Mouse (Mus musculus) left cerebral cortex, postnatal 4 days (tissue): ENCODE measurements at regions not wholly inside any gene's neighbourhood (a gene's known extent, or its start where the extent isn't known, plus 50 kb on each side); places are given as distances from the start of the nearest gene placed in this dataset.

ENCODE experiments used
- DNase-seq: peaks from one replicate; pipeline ENCODE4 v3.0.0-alpha.2; 2022
- intact Hi-C: fragments of 180-260 bp; cut with DNase I; formaldehyde crosslinking; loops from one replicate; pipeline ENCODE4 v1.15.1; 2025

DNA sequence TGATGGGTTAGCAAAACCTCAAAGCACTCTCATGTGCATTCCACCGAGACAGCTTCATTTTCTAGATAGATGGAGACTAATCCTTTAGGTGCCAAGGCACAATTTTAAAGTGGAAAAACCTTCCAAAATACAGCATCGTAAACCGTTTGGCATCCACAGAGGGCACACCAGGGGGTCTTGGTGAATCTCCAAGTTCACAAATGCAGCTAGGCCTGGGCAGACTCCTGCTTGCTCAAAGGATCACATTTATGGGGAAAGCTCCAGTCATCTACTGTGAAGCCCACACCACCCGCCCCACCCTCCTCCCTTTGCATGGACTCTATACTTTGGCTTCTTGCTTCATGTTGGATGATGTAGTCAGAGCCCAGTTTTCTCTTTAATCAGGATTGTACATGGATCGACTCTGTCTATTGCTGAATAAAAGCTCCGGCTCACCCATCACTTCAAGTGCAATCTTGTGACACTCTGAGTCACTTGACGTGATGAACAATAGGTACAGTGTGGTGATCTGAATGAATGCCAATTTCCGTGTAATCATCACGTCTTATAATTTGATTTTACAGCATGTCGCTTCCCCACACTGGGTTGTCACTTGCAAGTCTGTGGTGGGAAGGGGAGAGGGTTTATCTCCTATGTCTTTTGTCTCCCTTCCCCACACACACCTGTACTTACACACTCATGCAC is 129.2 kb upstream of the Pkdcc start:
- intact Hi-C loops = no loop called here
- peak; percentile 27 for DNase-seq

DNA sequence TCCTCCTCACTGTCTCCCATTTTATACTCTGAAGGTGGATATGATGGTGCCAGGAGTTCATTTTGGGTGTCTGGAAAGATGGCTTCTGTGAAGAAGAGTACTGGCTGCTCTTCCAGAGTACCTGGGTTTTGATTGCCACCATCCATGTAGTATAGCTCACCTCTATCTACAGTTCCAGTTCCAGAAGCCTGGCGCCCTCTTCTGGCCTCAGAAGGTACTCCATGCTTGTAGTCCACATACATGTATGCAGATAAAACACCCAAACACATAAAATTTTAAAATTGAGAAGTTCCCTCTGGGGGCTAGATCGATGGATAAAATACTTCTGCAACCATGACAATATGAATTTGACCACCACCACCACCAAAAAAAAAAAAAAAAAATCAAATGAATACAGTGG is 128.4 kb upstream of the Pkdcc start:
- intact Hi-C loops = no loop called here
- DNase-seq = no peak

DNA sequence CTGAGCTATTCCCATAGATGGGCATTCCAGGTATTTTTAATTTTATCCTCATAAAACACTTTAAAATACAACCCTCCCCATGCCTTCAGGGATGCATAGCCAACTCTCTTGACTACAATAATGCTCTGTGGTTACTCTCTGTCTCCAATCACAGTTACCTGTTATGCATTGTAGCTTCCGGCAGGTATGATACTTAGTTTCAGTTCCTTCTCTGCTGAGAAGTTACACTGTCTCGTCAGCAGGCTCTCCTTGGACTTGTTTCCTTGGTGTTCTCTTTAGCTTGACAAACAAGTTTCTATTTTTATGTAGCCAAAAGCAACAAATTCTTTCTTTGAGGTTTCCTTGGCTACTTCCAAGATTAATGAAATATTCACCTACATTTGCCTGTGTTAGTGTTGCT is 126.6 kb upstream of the Pkdcc start:
- intact Hi-C loops = no loop called here
- DNase-seq = no peak

DNA sequence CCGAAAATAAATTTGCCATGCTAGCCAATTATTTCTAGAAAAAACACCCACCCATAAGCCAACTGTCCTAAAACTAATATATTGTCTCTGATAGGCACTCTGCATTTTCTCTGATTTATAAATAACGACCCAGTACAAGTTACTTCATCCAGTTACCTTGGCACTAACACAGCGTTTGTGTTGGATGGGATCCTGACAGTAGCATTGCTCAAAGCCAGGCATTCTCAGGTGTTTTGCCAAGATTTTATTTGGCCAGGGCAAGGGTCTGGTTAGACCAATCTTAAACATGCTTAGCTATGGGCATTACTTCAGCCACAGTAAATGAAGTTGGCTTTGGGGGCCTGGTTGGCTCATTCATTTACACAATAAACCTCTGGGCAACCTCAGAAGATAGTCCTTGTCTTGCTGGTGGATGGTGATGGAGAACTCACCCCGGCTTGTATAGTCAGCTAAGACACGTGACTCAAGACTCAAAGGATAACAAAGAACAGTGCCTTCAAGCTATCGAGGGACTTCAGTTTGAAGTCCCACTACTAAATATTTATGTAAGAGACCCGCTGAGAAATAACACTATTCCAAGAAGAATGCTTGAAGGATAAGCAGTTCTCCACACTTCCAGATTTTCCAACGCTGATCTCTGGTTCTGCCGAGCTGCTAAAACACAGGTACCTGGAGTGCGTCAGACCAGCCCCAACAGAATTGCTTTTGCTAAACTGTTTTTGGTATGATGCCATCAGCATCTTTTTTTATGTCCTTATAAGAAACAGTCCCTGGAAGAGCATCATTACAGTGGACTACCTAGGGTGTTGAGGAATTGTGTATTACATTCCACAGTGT is 125.0 kb upstream of the Pkdcc start:
- intact Hi-C loops = no loop called here
- DNase-seq = no peak

DNA sequence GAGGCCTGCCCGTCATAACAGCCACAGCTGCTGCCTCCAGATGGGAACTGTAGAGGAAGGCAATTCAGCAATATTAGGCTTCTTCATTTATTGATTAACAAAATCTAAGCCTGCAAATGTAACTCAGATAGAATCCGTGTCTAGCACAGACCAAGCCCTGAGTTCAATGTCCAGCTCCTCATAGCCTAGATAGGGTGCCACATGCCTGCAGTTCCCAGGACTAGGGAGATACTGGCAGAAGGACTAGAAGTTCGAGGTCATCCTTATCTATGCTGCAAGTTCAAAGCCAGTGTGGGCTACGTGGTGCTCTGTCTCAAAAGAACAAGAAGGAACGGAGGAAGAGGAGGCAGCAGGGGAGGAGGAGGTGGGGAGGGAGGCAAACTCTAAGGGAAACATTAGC is 121.2 kb upstream of the Pkdcc start:
- no peak for DNase-seq
- intact Hi-C loops = no loop called here

DNA sequence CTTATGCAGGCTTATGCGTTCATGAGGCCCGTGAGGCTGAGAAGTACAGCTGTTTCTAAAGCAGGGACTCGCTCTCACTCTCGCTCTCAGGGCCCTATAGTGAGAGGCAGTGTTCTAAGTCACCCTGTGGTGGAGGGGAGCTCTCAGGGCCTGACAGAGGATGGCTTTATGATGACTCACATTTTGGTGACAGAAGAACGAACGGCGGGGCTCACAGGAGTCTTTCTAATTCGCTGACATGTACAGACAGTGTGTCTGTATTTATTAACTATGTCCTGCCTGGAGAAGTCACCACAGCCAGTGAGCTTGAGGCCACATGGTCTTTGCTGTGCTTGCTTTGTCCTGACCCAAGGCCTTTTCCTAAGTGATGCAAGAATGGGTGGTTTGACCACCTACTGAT is 118.6 kb upstream of the Pkdcc start:
- no peak for DNase-seq
- intact Hi-C loops = no loop called here

DNA sequence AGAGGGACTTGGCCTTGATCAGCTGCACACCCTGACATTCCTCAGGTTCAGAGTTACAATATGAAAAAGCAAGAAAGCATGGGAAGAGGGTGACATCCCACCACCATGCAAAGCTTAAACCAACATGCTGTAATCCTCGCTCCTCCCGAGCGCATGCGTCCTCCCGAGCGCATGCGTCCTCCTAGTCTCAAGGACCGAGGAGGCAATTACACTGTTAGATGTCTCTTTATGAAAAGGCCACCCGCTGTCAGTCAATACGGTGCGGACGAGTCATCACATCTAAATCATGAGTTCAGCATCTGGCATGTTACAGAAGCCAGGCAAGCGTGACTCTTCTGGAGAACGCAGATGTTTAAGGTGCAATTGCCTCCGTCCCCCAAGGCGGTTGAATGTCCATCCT is 117.1 kb upstream of the Pkdcc start:
- DNase-seq = no peak
- intact Hi-C loops = no loop called here

DNA sequence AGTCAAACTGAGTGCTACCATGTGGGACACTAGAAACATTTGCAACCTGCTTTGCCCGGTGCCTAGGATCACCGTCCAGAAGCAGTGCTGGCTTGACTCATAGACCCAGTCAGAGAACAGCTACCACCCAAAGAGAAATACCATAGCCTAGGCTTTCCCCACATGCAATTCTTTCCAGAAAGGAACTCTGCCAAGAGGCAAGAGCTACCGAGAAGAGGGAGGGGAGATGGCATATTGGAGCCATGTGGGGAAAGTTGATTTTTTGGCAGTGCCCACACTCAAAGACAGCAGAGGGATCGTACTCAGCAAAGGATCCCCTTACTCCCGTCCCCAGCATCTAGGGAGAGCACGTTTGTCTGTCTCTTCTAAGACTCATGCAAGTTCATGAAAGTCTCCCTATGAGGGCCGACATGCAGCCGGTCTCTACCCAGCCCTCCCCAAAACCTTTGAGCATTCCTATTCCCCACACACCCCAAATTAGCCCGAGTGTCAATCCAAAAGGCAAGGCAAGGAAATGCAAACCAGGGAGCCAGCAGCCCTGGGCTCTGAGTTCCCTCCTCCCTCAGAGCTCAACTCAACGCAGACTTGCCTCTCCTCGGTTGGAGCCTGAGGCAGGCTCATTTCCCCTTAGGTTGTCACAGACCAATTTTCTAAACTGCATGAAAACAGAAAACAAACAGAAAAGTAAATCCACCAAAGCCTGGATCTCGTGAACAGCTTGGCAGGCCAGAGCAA is 116.2 kb upstream of the Pkdcc start:
- intact Hi-C loops = no loop called here
- DNase-seq = peak; percentile 43

DNA sequence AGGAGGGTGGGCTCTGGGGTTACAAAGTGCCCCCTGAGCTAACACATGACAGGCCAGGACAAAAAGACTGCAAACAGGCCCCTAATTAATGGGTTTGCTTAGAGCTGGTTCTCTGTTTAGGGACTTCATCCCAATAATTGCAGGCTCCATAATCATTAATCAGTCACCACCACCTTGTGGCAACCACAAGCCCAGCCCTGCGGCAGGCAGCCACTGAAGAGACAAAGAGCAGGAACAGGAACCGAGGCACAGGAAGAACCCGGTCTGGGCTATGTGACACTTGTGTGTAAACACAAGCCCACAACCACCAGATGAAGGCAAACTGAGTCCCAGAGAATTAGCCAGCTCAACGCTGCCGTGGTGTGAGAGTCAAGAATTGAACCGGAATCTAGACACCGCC is 114.1 kb upstream of the Pkdcc start:
- DNase-seq = no peak
- intact Hi-C loops = no loop called here

DNA sequence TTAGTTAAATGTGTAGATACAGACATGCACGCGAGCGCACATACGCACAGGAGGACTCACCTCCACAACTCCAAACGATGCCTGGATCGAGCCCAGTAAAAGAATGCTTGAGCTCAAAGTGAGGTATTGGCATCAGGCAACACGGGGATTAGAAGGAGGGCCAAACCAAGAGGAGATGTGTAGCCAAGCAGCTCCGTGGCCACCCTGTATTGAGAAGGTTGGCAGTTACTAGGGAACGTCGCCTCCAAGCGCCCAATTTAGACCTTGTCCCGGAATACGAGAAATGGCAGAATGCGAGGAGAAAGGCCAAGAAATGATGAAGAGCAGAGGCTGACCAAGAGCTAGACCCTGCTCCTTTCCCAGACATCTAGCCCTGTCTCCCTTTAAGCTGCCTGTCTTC is 113.3 kb upstream of the Pkdcc start:
- DNase-seq = no peak
- intact Hi-C loops = no loop called here

DNA sequence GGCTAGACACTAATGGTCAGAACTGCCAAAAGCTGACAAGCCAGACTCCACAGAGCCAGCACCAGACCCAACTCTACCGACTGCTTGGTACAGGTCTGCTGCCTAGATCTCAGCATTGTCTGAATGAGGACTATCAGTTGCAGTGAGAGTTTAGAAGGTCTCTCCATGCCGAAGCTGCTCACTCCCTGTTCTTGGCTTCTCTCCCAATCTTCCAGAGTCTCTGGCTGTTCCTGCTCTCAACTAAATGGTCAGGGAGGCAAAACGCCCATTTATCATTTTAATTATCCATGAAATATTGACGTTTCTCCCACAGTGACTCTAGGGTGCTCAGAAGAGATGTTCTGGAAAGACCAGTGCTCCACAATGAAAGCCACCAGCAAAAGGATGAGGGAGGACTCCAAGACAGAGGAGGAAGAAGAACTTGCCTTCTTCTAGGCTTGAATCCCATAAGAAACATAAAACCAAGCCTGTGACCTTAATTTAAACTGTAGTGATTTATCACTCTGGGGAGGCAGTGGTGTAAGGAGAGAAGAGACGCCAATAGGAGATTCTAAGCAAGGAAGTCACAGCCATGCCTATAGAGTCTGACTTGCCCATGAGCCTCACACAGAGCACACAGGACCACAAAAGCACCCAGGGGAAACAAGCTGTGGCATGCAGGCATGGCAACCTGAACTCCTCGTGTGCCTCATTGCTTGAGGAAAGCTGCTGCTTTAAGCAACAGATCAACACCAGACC is 112.2 kb upstream of the Pkdcc start:
- no peak for DNase-seq
- intact Hi-C loops = no loop called here

DNA sequence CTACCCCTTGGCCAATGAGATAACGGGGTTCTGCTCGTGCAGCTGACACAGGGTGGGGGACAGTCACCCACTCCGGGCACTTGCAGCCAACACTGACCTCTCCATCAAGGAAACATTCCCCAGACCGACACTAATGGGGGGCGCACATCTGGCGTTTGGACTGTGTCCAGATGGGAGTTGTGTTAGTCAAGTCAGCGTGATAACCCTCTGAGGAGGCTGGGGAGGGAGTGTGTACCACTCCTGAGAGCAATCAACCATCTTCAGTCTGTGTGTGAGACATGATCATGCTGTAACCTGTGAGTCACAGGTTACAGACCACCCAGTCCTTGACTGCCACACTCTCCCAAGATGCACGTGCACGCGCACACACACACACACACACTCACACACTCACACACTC is 106.9 kb upstream of the Pkdcc start:
- DNase-seq = no peak
- intact Hi-C loops = no loop called here

DNA sequence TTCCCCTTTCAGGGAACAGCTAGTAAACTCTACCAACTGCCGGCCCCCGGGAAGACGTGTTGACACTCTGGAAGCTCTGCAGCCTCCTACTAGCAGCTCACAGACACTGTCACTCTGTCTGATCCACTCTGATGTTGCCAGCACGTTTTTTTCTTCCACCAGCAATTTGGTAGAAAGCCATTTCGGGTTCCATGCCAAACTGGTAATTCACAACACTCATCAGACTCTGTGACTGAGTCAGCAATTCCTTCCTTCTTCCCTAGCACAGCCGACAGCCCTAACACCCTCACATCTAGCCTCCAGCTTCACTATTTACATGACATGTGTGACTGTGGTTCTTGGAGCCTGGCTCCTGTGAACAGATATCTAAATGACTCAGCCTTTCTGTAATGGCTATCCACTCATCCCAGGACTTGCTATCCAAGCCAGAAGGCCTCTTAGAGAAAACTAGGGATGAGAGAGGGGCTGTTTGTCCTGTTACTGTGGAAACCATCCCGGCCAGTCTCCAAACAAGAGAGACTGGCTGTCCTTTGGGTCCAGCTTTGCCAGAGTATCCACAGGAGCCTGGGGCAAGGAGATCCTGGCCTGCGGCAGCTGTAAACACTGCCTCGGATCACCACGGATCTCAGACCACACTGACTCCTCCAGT is 105.2 kb upstream of the Pkdcc start:
- peak; percentile 68 for DNase-seq
- intact Hi-C loops = no loop called here

DNA sequence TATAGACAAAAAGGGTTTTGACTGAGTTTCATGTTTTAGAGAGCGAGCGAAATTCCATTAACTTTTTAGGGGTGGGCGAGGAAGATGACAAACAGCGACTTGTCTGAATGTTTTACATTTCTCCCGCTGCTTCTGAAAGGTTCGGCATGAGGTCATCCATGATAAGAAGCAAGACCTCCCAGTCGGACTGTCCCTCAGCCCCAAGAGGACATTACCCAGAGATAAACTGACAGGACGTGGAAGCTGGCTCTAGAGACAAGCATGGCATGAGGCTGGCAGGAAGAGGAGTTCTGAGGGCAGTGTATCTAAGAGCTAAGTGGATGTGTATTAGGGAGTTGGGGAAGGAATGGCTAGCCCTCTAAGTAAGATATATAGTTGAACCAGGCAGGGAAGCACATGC is 104.5 kb upstream of the Pkdcc start:
- no peak for DNase-seq
- intact Hi-C loops = no loop called here

DNA sequence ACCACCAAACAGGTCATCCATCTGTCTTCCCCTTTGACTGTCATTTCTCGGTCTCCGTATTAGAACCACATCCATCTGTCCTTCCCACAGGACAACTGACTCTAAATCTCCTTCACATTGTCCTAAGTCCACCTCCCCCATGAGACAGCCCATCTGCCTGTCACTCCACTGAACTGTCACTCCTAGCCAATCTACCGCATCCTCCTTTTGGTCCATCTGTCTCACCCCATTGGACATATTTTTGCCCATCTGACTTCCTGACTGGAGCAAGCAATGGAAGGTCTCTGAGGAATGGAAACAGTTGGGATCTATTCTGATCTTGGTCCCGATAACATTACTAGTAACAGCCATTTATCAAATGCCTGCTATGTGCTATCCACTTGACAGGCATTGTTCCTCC is 99.9 kb upstream of the Pkdcc start:
- DNase-seq = no peak
- intact Hi-C loops = no loop called here

DNA sequence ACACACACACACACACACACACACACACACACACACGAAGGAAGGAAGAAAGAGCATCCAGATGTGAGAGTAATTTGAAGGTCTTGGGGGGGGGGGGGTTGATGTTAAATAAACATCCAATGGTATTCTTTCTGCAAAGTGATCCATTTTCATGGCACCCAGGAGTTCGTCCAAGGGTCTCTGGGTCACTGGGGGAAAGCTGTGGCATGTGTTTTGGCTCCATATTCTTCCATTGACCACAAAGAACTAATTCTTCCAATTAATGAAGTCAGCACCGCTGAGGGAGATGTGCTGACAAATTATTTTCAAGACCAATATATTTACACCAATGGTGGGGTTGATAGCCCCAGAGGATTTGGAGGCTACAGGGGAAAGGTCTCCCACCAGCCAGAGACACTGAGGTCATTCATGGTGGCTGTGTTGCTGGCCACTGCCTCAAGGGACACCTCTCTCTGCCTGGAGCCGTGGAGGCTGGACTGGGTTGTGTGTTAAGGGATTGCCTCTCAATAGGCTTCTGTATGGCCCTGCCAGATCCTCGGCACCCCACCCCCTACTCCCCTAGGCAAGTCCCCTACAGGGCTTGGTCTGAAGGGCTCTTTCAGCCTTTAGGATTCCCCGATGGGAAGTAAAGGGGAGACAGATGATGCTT is 99.1 kb upstream of the Pkdcc start:
- DNase-seq = no peak
- intact Hi-C loops = no loop called here

DNA sequence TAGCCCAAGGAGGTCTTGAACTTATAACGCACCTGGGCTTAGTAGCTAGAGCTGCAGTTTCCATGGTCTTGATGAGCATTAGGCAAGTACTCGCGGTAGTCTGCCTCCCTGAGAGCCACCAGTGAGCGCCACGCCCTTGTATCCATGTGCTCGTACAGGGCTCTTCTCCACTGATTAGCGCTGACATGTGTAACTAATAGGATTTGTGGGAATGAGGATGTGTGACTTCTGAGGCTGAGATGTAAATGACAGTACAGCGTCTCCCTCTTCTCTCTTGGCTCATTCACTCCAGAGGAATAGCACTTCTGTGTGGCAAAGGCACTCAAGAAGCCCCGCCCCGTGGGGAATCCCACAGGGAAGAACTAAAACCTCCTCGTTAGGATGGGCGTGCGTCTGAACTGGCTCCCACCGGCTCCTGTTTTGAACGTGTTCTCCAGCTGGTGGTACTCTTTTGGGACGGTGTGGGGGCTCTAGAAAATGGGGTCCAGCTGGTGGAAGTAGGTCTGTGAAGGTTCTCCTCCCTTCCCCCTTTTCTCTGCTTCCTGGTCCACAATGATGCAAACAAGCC is 94.3 kb upstream of the Pkdcc start:
- intact Hi-C loops = no loop called here

DNA sequence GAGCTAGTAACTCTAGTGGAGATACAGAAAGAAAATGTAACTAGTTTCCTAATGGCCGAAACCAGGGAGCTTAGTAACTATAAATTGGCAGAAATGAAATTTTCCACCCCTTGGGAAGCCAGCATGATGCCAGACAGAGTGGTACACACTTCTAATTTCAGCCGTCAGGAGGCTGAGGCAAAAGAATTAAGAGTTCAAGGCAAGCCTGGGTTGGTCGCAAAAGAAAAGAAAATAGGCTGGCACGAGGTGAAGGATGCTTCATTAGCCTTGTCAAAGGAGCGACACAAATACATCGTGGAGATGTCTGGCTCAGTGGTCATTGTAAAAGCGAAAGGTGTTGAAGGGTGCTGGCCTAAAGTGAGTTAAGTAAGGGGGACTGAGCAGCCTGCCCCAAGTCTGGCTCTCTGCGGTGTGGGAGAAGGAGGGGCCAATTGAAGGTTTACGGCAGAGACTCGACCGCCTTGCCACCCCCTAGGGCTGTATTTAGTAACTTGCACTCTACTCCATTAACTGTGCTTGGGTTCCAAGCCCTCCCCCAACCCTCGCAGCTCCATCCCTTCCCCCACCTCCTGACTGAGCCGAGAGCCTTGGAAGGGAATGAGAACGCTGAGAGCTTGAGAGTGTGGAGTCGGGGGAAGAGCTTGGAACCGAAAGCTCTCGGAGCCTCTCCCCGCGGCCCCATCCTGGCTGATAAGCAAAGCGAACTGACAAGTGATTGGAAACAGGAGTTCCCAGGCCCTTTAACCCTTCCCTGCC is 92.4 kb upstream of the Pkdcc start:
- intact Hi-C loops = no loop called here
- DNase-seq = no peak

More for the DNA sequence above, 94.3 kb upstream of the Pkdcc start:
- peak; percentile 64 for DNase-seq

DNA sequence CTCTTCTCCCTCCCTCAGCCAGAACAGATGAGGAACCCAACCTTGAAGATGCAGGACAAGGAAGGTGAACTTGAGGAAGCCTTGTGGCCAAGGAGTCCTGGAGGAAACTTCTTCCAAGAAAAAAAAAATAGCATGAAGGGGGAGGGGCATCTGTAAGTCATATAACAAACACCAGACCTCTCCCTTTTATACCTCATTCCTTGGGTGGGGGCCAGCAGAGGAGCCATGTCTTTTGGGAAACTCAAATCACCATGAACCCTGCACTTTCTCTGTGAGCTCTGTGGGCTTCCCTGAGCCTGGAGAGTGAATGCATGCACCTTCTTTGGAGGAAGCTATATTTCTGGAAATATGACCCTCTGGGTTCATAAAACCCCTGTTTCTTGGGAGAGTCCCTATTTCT is 90.0 kb upstream of the Pkdcc start:
- DNase-seq = no peak
- intact Hi-C loops = no loop called here
